Mouse (Mus musculus) C2C12 (cell line): ENCODE measurements around the gene Coa3.

Experiments used
- CEBPB ChIP-seq: IDR thresholded peaks from one replicate; pipeline ENCODE4 v1.6.1; 2011; ENCODE audit warnings: low read depth, mild to moderate bottlenecking, control low read depth, moderate library complexity
- CTCF ChIP-seq: IDR thresholded peaks from one replicate; pipeline ENCODE4 v1.5.1; 2011; ENCODE audit not compliant: control insufficient read depth, insufficient read depth, insufficient read length
- MAX ChIP-seq: IDR thresholded peaks from one replicate; pipeline ENCODE4 v1.6.1; 2011; ENCODE audit warnings: mild to moderate bottlenecking, control low read depth
- MYOD1 ChIP-seq: IDR thresholded peaks from one replicate; pipeline ENCODE4 v1.6.1; 2011; ENCODE audit warnings: low read depth; ENCODE audit not compliant: control insufficient read depth, insufficient read length
- MYOG ChIP-seq: IDR thresholded peaks from one replicate; pipeline ENCODE4 v1.6.1; 2011; ENCODE audit not compliant: control insufficient read depth, insufficient read length; ENCODE audit errors: extremely low read depth

GRCm38 (mm10) chr11:101307744-101308143 is 28.8 kb upstream of the Coa3 start:
- TF ChIP-seq CTCF (no peak), MYOD1 (no peak), MAX (no peak), CEBPB (no peak), MYOG (no peak)
